Mouse (Mus musculus) central nervous system, embryonic 18 days (tissue): ENCODE results near the gene Zmynd8. TPM values are rescaled to one million over a fixed set of nuclear protein-coding genes. Genes with fewer than 3 reads are reported as not detected.

Source experiments
- polyA plus RNA-seq: library from polyadenylated mRNA; depleted of rRNA; stranded (reverse); fragments of >200 nt; gene quantifications from 2 replicates; pipeline ENCODE4 v1.2.3, GENCODE M21; 2012; rRNA removed

The Zmynd8 gene
- 58.4 and 65.5 TPM in 2 replicates for polyA plus RNA-seq

GRCm38 (mm10) chr2:165898202-165899194, at the start of gene Zmynd8:
Gene Zmynd8, minus strand, starts transcription at chr2:165899016.

Other genes starting within 250 kb of the Zmynd8 start
- 22.9 and 24.5 TPM in 2 replicates for gene Ncoa3, start 93.6 kb upstream of the Zmynd8 start, polyA plus RNA-seq